Mouse (Mus musculus) brain, embryonic 14.5 days (tissue): ENCODE data around the gene Olfr735. TPM values are rescaled to one million over a fixed set of nuclear protein-coding genes. Genes with fewer than 3 reads are reported as not detected.

Experiments
- DNase-seq: peaks from one replicate; pipeline ENCODE4 v3.0.0-alpha.2; 2011; ENCODE audit warnings: low read depth
- CTCF ChIP-seq: fragments of 200-500 bp; IDR thresholded peaks from 2 replicates; pipeline ENCODE4 v1.5.1; 2012; ENCODE audit warnings: inconsistent platforms, mild to moderate bottlenecking, moderate library complexity, borderline replicate concordance; ENCODE audit not compliant: insufficient read depth, insufficient read length; ENCODE audit errors: extremely low read depth
- POLR2A ChIP-seq: fragments of 200-500 bp; IDR thresholded peaks from 2 replicates; pipeline ENCODE4 v1.6.1; 2012; ENCODE audit warnings: mild to moderate bottlenecking, inconsistent platforms, borderline replicate concordance; ENCODE audit not compliant: poor library complexity, insufficient read depth, insufficient read length, severe bottlenecking; ENCODE audit errors: extremely low read depth
- polyA plus RNA-seq: library from polyadenylated mRNA; depleted of rRNA; stranded (reverse); fragments of >200 nt; gene quantifications from 2 replicates; pipeline ENCODE4 v1.2.3, GENCODE M21; 2012; rRNA removed

Olfr735 gene
- polyA plus RNA-seq, result not detected in 2 replicates

- TF ChIP-seq CTCF (no peak), POLR2A (no peak)
- DNase-seq, result no peak
Measured at GRCm38 (mm10) chr14:50348796-50349195, at the start of gene Olfr735. Olfr735 (minus strand) TSS chr14:50348872.

GRCm38 (mm10) chr14:50380863-50381262, 32.2 kb upstream of the Olfr735 start, which contains the start of gene Olfr736:
Olfr736 (plus strand) TSS chr14:50381163.
- TF ChIP-seq CTCF, result no peak
- TF ChIP-seq POLR2A, result no peak
- DNase-seq, result no peak

- TF ChIP-seq POLR2A (no peak), CTCF (no peak)
- no peak for DNase-seq
Measured at GRCm38 (mm10) chr14:50363561-50363960, 14.9 kb upstream of the Olfr735 start.

- TF ChIP-seq CTCF (no peak), POLR2A (no peak)
- DNase-seq, result no peak
Measured at GRCm38 (mm10) chr14:50360480-50360879, 11.8 kb upstream of the Olfr735 start.

- DNase-seq, result no peak
- TF ChIP-seq POLR2A, result no peak
- no peak for TF ChIP-seq CTCF
Measured at GRCm38 (mm10) chr14:50357593-50357992, 8.9 kb upstream of the Olfr735 start, which contains the start of gene Tlr11. Tlr11 (plus strand) TSS chr14:50357914.

- no peak for TF ChIP-seq POLR2A
- TF ChIP-seq CTCF, result no peak
- no peak for DNase-seq
Measured at GRCm38 (mm10) chr14:50356725-50357124, 8.1 kb upstream of the Olfr735 start.

GRCm38 (mm10) chr14:50352438-50352837, 3.8 kb upstream of the Olfr735 start:
- peak; percentile 24; the same call in 1 of the 2 replicates for TF ChIP-seq CTCF
- no peak for TF ChIP-seq POLR2A
- peak; percentile 2 for DNase-seq

GRCm38 (mm10) chr14:50326661-50327060, 22.0 kb downstream of the Olfr735 start, which contains the start of gene Olfr734:
Olfr734 (minus strand) TSS chr14:50326761.
- no peak for TF ChIP-seq CTCF
- TF ChIP-seq POLR2A, result no peak
- DNase-seq, result no peak

GRCm38 (mm10) chr14:50301422-50301821, 47.2 kb downstream of the Olfr735 start, which contains the start of gene Olfr733:
Olfr733 (minus strand) TSS chr14:50301522.
- TF ChIP-seq POLR2A (no peak), CTCF (no peak)
- DNase-seq, result no peak

Other genes starting within 250 kb of the Olfr735 start
- gene Olfr727, start 225.7 kb downstream of the Olfr735 start, polyA plus RNA-seq, result not detected in 2 replicates
- not detected in 2 replicates for gene Olfr728, start 206.2 kb downstream of the Olfr735 start, polyA plus RNA-seq
- not detected in 2 replicates for gene Olfr729, start 196.0 kb downstream of the Olfr735 start, polyA plus RNA-seq
- not detected in 2 replicates for gene Olfr730, start 160.7 kb downstream of the Olfr735 start, polyA plus RNA-seq
- not detected in 2 replicates for gene Olfr731, start 107.0 kb downstream of the Olfr735 start, polyA plus RNA-seq
- not detected in 2 replicates for gene Olfr732, start 64.7 kb downstream of the Olfr735 start, polyA plus RNA-seq
- gene Olfr733, start 47.4 kb downstream of the Olfr735 start, polyA plus RNA-seq, result not detected in 2 replicates
- not detected in 2 replicates for gene Olfr734, start 22.1 kb downstream of the Olfr735 start, polyA plus RNA-seq
- not detected in 2 replicates for gene Tlr11, start 9.0 kb upstream of the Olfr735 start, polyA plus RNA-seq
- gene Olfr736, start 32.3 kb upstream of the Olfr735 start, polyA plus RNA-seq, result not detected in 2 replicates
- not detected in 2 replicates for gene Olfr738, start 58.7 kb upstream of the Olfr735 start, polyA plus RNA-seq
- not detected in 2 replicates for gene Olfr739, start 69.8 kb upstream of the Olfr735 start, polyA plus RNA-seq
- gene Olfr740, start 96.7 kb upstream of the Olfr735 start, polyA plus RNA-seq, result not detected in 2 replicates
- not detected in 2 replicates for gene Olfr741, start 123.9 kb upstream of the Olfr735 start, polyA plus RNA-seq
- not detected in 2 replicates for gene Olfr742, start 154.7 kb upstream of the Olfr735 start, polyA plus RNA-seq
- gene Olfr743, start 173.0 kb upstream of the Olfr735 start, polyA plus RNA-seq, result not detected in 2 replicates